13 mouse cellular contexts compared by ENCODE assay signal in the genomic region with DNA sequence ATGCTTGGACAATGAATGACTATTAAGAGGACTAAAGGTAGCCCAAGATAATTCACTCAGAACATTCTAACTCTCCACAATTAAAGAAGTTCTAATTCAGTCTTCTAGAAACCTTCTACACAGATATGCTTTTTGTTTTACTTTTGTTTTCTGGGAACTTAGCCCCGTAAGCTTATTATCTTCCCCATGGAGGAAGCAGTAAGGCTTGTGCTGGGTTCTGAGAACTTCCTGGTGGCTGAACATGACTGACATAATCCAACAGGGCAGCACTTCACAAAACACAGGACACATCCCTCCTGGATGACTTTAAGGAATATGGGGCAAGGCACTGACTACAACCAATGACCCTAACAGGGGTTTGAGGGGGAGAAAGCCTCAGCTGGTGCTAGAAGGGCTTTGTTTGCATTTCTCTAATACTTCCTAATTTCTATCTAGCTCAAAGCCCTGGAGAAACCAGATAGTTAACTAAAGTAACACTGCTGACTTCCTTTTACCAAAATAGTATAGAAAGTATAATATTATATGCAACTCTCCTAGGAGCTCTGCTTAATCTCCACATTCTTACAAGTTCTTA. TPM values are rescaled to one million over a fixed set of nuclear protein-coding genes. Genes with fewer than 3 reads are reported as not detected.
A peak's percentile ranks its signal among the peaks of the same experiment; 100 is the strongest.
DNase-seq lines count a peak whose midpoint lies in the region; ATAC-seq and TF ChIP-seq lines count a peak whose summit lies in the region.
"Had no signal": no experiment of that assay in that cellular context is flagged by ENCODE, and none has a peak within 500 bp of the region (broad histone marks: within the 10 kb centered on the region; RNA-seq: fewer than 3 reads in every experiment).

No protein-coding gene starts in this region.

- H3K4me1 ChIP-seq in heart, embryonic 13.5 days, result peaks cover 59% of the 10 kb centered on the region
- peaks cover 8% of the 10 kb centered on the region for H3K4me1 ChIP-seq in ES-Bruce4 (ENCODE audit: control insufficient read depth, insufficient read depth, low read length)
- H3K4me1 ChIP-seq in intestine, embryonic 16.5 days (ENCODE audit: control insufficient read depth, insufficient read depth, low read length), result peaks cover 28% of the 10 kb centered on the region
- no peaks in the 10 kb centered on the region for H3K4me1 ChIP-seq in forebrain, embryonic 11.5 days (replicated peaks; ENCODE audit: control insufficient read depth, insufficient read depth, low read length)

- peak overlapping the region; percentile 57 for H3K27ac ChIP-seq in heart, embryonic 13.5 days (replicated peaks)
- peak overlapping the region; percentile 46; the same call in 1 of the 2 replicates for H3K27ac ChIP-seq in ES-Bruce4 (ENCODE audit: insufficient read depth, low read length)
- peak overlapping the region; percentile 82 for H3K27ac ChIP-seq in intestine, embryonic 16.5 days (ENCODE audit: low read length)
- H3K27ac ChIP-seq in forebrain, embryonic 11.5 days (ENCODE audit: low read depth, low read length), result no peak overlapping the region
- H3K27ac ChIP-seq: kidney, postnatal 0 days; limb, embryonic 15.5 days; midbrain, embryonic 15.5 days; neural tube, embryonic 15.5 days had no signal

- no peak overlapping the region for H3K4me3 ChIP-seq in heart, embryonic 13.5 days
- no peak overlapping the region for H3K4me3 ChIP-seq in ES-Bruce4 (ENCODE audit: low read depth, low read length)
- H3K4me3 ChIP-seq in intestine, embryonic 16.5 days (ENCODE audit: low read length), result no peak overlapping the region
- H3K4me3 ChIP-seq in forebrain, embryonic 11.5 days (ENCODE audit: low read depth, low read length), result no peak overlapping the region
- H3K4me3 ChIP-seq: limb, embryonic 15.5 days; midbrain, embryonic 15.5 days; neural tube, embryonic 15.5 days had no signal

- TF ChIP-seq EP300 in ES-Bruce4 (IDR thresholded peaks at IDR 0.05; ENCODE audit: insufficient read depth, low read depth, low read length), result no peak

- 46% methylated on average over 1 of the region's 1 CpGs for WGBS in heart, embryonic 13.5 days
- WGBS in intestine, embryonic 16.5 days, result 60% methylated on average over 1 of the region's 1 CpGs
- WGBS in forebrain, embryonic 11.5 days, result 82% methylated on average over 1 of the region's 1 CpGs

- no peaks in the 10 kb centered on the region for H3K9me3 ChIP-seq in heart, embryonic 13.5 days
- H3K9me3 ChIP-seq in ES-Bruce4 (replicated peaks; ENCODE audit: control insufficient read depth, insufficient read depth, low read length, poor library complexity, severe bottlenecking), result no peaks in the 10 kb centered on the region
- no peaks in the 10 kb centered on the region for H3K9me3 ChIP-seq in intestine, embryonic 16.5 days (ENCODE audit: control insufficient read depth, low read length)
- no peaks in the 10 kb centered on the region for H3K9me3 ChIP-seq in forebrain, embryonic 11.5 days (ENCODE audit: control insufficient read depth, low read length)
- H3K9me3 ChIP-seq: limb, embryonic 15.5 days; midbrain, embryonic 15.5 days; neural tube, embryonic 15.5 days had no signal

- peaks cover 7% of the 10 kb centered on the region for H3K36me3 ChIP-seq in heart, embryonic 13.5 days
- H3K36me3 ChIP-seq in ES-Bruce4 (ENCODE audit: control insufficient read depth, insufficient read depth, low read length, poor library complexity, severe bottlenecking), result no peaks in the 10 kb centered on the region
- H3K36me3 ChIP-seq in intestine, embryonic 16.5 days (ENCODE audit: control insufficient read depth, insufficient read depth, low read length), result no peaks in the 10 kb centered on the region
- H3K36me3 ChIP-seq in forebrain, embryonic 11.5 days (ENCODE audit: control insufficient read depth, insufficient read depth, low read length), result no peaks in the 10 kb centered on the region
- H3K36me3 ChIP-seq: limb, embryonic 15.5 days; midbrain, embryonic 15.5 days; neural tube, embryonic 15.5 days had no signal

- no peak for DNase-seq in heart, adult 9 months (ENCODE audit: low spot score in 2 of 2)
- DNase-seq in lung, postnatal 25 days (ENCODE audit: low spot score), result no peak
- no peak for DNase-seq in forebrain, embryonic 11.5 days (ENCODE audit: low spot score)
- DNase-seq in frontal cortex, postnatal 10 days (ENCODE audit: low spot score in 2 of 2), result no peak
- DNase-seq: right cerebral cortex, postnatal 25 days had no signal

- H3K9ac ChIP-seq in heart, embryonic 13.5 days, result peak overlapping the region; percentile 50
- no peak overlapping the region for H3K9ac ChIP-seq in ES-Bruce4 (ENCODE audit: low read depth, poor library complexity, severe bottlenecking)
- H3K9ac ChIP-seq in intestine, embryonic 16.5 days (ENCODE audit: low read depth, low read length), result no peak overlapping the region
- H3K9ac ChIP-seq in forebrain, embryonic 11.5 days (ENCODE audit: low read length), result no peak overlapping the region
- H3K9ac ChIP-seq: limb, embryonic 15.5 days; midbrain, embryonic 15.5 days; neural tube, embryonic 15.5 days had no signal

- no peak for TF ChIP-seq POLR2A in ES-Bruce4 (IDR thresholded peaks at IDR 0.05; ENCODE audit: insufficient read depth, low read length)

- no peak for ATAC-seq in heart, embryonic 13.5 days (ENCODE audit: extremely low read depth, insufficient number of reproducible peaks, low FRiP score, low TSS enrichment)
- no peak for ATAC-seq in intestine, embryonic 16.5 days
- peak; percentile 37; the same call in 1 of the 2 replicates for ATAC-seq in monocyte, adult 5-6 weeks (replicated peaks; ENCODE audit: insufficient number of reproducible peaks, low FRiP score, low TSS enrichment, poor library complexity, severe bottlenecking)
- ATAC-seq in forebrain, embryonic 11.5 days (replicated peaks; ENCODE audit: low FRiP score), result no peak
- ATAC-seq: midbrain, embryonic 15.5 days had no signal

- TF ChIP-seq CTCF in ES-Bruce4 (IDR thresholded peaks at IDR 0.05; ENCODE audit: low read depth, low read length), result no peak

- H3K4me2 ChIP-seq in heart, embryonic 13.5 days, result peak overlapping the region; percentile 26; the same call in 1 of the 2 replicates
- H3K4me2 ChIP-seq in intestine, embryonic 16.5 days (ENCODE audit: low read depth, low read length), result 0 out of 2 replicates have a peak overlapping the region, but pooled peaks have one; percentile 9
- no peak overlapping the region for H3K4me2 ChIP-seq in forebrain, embryonic 11.5 days (ENCODE audit: low read depth, low read length, severe bottlenecking)
- H3K4me2 ChIP-seq: limb, embryonic 15.5 days; midbrain, embryonic 15.5 days; neural tube, embryonic 15.5 days had no signal

- no peaks in the 10 kb centered on the region for H3K27me3 ChIP-seq in heart, embryonic 13.5 days (replicated peaks)
- H3K27me3 ChIP-seq in ES-Bruce4 (ENCODE audit: control insufficient read depth, insufficient read depth, low read length, poor library complexity, severe bottlenecking), result no peaks in the 10 kb centered on the region
- no peaks in the 10 kb centered on the region for H3K27me3 ChIP-seq in intestine, embryonic 16.5 days (replicated peaks; ENCODE audit: control insufficient read depth, insufficient read depth, low read length)
- no peaks in the 10 kb centered on the region for H3K27me3 ChIP-seq in forebrain, embryonic 11.5 days (ENCODE audit: control insufficient read depth, insufficient read depth, low read length)
- H3K27me3 ChIP-seq: limb, embryonic 15.5 days; midbrain, embryonic 15.5 days; neural tube, embryonic 15.5 days had no signal

RNA-seq across cellular contexts. Expression of a gene that starts 26.6 kb away (rescaled TPM):
- 85.0 and 85.7 TPM in 2 replicates for polyA plus RNA-seq in heart, embryonic 13.5 days (2015; fragmentation: Nextera tagmentation; extraction: Ambion mirVana)
- polyA plus RNA-seq in ES-Bruce4 (2011; ENCODE audit: insufficient read depth, insufficient read length, low read depth, missing spikeins), result 67.7 and 81.1 TPM in 2 replicates
- 71.4 and 75.4 TPM in 2 replicates for polyA plus RNA-seq in intestine, embryonic 16.5 days (2015; fragmentation: Nextera tagmentation; extraction: Ambion mirVana)
- total RNA-seq in monocyte, adult 5-6 weeks (2017), result 180 to 216 TPM (median 195 TPM) in 3 replicates
- 153 and 175 TPM in 2 replicates for polyA plus RNA-seq in forebrain, embryonic 11.5 days (2014; fragmentation: Nextera tagmentation; extraction: Ambion mirVana)

RNA-seq across cellular contexts. Expression of a gene that starts 48.2 kb away (rescaled TPM):
- polyA plus RNA-seq in heart, embryonic 13.5 days (2015; fragmentation: Nextera tagmentation; extraction: Ambion mirVana), result 20.2 and 21.9 TPM in 2 replicates
- polyA plus RNA-seq in ES-Bruce4 (2011; ENCODE audit: insufficient read depth, insufficient read length, low read depth, missing spikeins), result 45.1 and 45.8 TPM in 2 replicates
- polyA plus RNA-seq in intestine, embryonic 16.5 days (2015; fragmentation: Nextera tagmentation; extraction: Ambion mirVana), result 25.6 and 25.9 TPM in 2 replicates
- 8.5 to 18.5 TPM (median 9.1 TPM) in 3 replicates for total RNA-seq in monocyte, adult 5-6 weeks (2017)
- polyA plus RNA-seq in forebrain, embryonic 11.5 days (2014; fragmentation: Nextera tagmentation; extraction: Ambion mirVana), result 23.4 and 26.2 TPM in 2 replicates

RNA-seq across cellular contexts. Expression of a gene that starts 57.5 kb away (rescaled TPM):
- polyA plus RNA-seq in heart, embryonic 13.5 days (2015; fragmentation: Nextera tagmentation; extraction: Ambion mirVana), result 0.08 and 0.47 TPM in 2 replicates
- polyA plus RNA-seq in ES-Bruce4 (2011; ENCODE audit: insufficient read depth, insufficient read length, low read depth, missing spikeins), result not detected in 2 replicates
- polyA plus RNA-seq in intestine, embryonic 16.5 days (2015; fragmentation: Nextera tagmentation; extraction: Ambion mirVana), result 51.3 and 56.2 TPM in 2 replicates
- not detected in 3 replicates for total RNA-seq in monocyte, adult 5-6 weeks (2017)
- 0.29 TPM in 1 of 2 replicates, not detected in the other for polyA plus RNA-seq in forebrain, embryonic 11.5 days (2014; fragmentation: Nextera tagmentation; extraction: Ambion mirVana)

Comparison
In these comparisons a context has a peak if more than half of its experiments do, and no peak if none do; other contexts are left out.
1. RNA of a gene that starts 57.5 kb away (polyA plus RNA-seq): 51.3 to 56.2 TPM in intestine, embryonic 16.5 days; 0.29 TPM in forebrain, embryonic 11.5 days, 0.08 to 0.47 TPM in heart, embryonic 13.5 days and not detected in ES-Bruce4; every median in the first group is over 10 times any median in the second.